Mouse (Mus musculus) A20 (cell line): ENCODE measurements around the gene Stard13.

Experiments
- DNase-seq: peaks from one replicate; pipeline ENCODE4 v3.0.0-alpha.2; 2011; ENCODE audit warnings: low read depth, low spot score

The Stard13 gene

GRCm38 (mm10) chr5:151233400-151234031 lies at the start of gene Stard13:
Stard13 (minus strand) TSS chr5:151233836.
- no peak for DNase-seq

- DNase-seq = no peak
These were observed 45.9 kb upstream of the Stard13 start for GRCm38 (mm10) chr5:151279531-151279930.

- no peak for DNase-seq
These were observed 44.3 kb upstream of the Stard13 start for GRCm38 (mm10) chr5:151277927-151278326.

GRCm38 (mm10) chr5:151275986-151276385 lies 42.4 kb upstream of the Stard13 start:
- no peak for DNase-seq

- no peak for DNase-seq
These were observed 40.6 kb upstream of the Stard13 start for GRCm38 (mm10) chr5:151274265-151274664.

- no peak for DNase-seq
These were observed 37.2 kb upstream of the Stard13 start for GRCm38 (mm10) chr5:151270815-151271214.

- no peak for DNase-seq
These were observed 33.4 kb upstream of the Stard13 start for GRCm38 (mm10) chr5:151266896-151267634.

GRCm38 (mm10) chr5:151261558-151261957 lies 27.9 kb upstream of the Stard13 start:
- DNase-seq = no peak

- DNase-seq = no peak
These were observed 18.6 kb upstream of the Stard13 start for GRCm38 (mm10) chr5:151252213-151252612.

GRCm38 (mm10) chr5:151251656-151252055 lies 18.0 kb upstream of the Stard13 start:
- DNase-seq = no peak

GRCm38 (mm10) chr5:151248671-151249620 lies 15.3 kb upstream of the Stard13 start:
- no peak for DNase-seq

GRCm38 (mm10) chr5:151248084-151248483 lies 14.4 kb upstream of the Stard13 start:
- DNase-seq = no peak

GRCm38 (mm10) chr5:151247115-151247875 lies 13.7 kb upstream of the Stard13 start:
- DNase-seq = no peak

GRCm38 (mm10) chr5:151246287-151246686 lies 12.7 kb upstream of the Stard13 start:
- no peak for DNase-seq

- peak; percentile 4 for DNase-seq
These were observed 11.9 kb upstream of the Stard13 start for GRCm38 (mm10) chr5:151245571-151245970.

GRCm38 (mm10) chr5:151238730-151239129 lies 5.1 kb upstream of the Stard13 start:
- no peak for DNase-seq

- DNase-seq = no peak
These were observed 2.8 kb upstream of the Stard13 start for GRCm38 (mm10) chr5:151236411-151236810.

GRCm38 (mm10) chr5:151232576-151233299 lies 898 bp downstream of the Stard13 start:
- DNase-seq = no peak

- DNase-seq = no peak
These were observed 1.8 kb downstream of the Stard13 start for GRCm38 (mm10) chr5:151231861-151232260.

GRCm38 (mm10) chr5:151231411-151231810 lies 2.2 kb downstream of the Stard13 start:
- no peak for DNase-seq

- DNase-seq = no peak
These were observed 3.2 kb downstream of the Stard13 start for GRCm38 (mm10) chr5:151230427-151230826.
